Mouse (Mus musculus) adrenal gland, adult 2 months (tissue): ENCODE results near the gene 1700028P14Rik. TPM values are rescaled to one million over a fixed set of nuclear protein-coding genes. Genes with fewer than 3 reads are reported as not detected.
"Not testable (repeated sequence)": the region's sequence is repeated elsewhere in the genome, so short reads cannot be mapped to it uniquely, and the experiment has no call there.

ENCODE experiments used
- DNase-seq: peaks from one replicate; pipeline ENCODE4 v3.0.0; 2021
- long read RNA-seq: library from polyadenylated mRNA; stranded (forward); transcript quantifications from one replicate; pipeline ENCODE4 v2.0.0, GENCODE M21; 2021
- polyA plus RNA-seq: library from polyadenylated mRNA; depleted of rRNA; stranded (reverse); fragments of >200 nt; gene quantifications from 2 replicates; pipeline ENCODE4 v1.2.3, GENCODE M21; 2012; rRNA removed
- total RNA-seq, 2 experiments: library from RNA; stranded (reverse); gene quantifications; 2 replicates each; pipeline ENCODE4 v1.2.3; 2021

Gene 1700028P14Rik
- not detected for total RNA-seq
- not detected in 2 replicates for polyA plus RNA-seq
- long read RNA-seq = 0 reads

DNA sequence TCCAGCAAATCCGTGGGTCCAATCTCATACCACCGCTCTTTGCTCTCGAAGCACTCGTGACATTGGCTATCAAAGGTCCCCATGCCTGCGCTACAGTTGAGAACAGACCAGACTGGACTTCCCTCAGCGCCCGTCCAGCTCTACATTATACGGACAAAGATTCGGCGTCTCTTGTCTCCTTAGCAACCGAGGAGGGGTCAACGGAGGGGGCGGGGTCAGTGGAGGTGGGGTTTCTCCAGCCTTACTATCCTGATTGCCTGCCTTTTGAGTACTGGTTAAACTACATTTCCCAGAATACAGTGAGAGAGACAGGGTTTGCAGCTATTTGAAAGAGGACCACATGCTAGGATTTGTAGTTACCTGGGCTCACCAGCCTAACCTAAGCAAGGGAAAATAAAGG, at the start of gene 1700028P14Rik:
1700028P14Rik (minus strand) TSS at position 169 of the 400 bp plus-strand sequence.
- peak; percentile 64 for DNase-seq

DNA sequence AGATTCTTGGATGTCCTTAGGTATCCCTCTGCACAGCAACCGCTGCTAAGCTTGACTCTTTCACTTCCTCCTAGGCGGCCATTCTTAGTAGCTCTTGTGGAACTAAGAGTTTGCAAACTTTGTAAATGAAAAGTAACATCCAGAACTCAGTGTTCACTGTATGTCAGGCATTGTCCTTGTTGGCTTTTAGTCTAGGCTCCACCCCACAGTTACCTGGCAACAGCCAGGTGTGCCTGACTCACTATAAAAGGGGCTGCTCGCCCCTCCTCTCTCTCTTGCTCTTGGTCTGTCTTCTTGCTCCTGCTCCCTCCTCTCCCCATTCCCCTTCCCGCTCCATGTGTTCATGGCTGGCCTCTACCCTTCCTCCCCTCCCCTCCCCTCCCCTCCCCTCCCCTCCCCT, 46.5 kb upstream of the 1700028P14Rik start:
- DNase-seq = no peak

DNA sequence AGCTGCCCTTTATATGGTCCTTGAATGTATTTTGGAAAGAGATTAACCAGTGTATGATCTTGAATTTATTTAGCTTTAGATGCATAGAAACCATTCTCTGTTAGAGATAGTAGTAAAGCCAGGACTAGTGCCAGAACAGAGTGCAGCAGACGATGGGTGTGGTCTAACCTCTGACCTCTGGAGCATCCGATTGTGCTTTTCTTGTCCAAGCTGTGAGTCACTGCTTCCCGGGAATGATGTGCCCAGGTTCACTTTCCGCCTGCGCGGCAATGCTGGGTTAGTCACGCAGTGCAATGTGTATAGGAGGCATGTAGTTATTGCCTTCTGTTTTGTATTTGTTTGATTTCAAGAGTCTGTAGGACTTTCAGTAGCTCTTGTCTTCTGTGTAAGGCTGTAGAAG, 45.8 kb upstream of the 1700028P14Rik start:
- DNase-seq = peak; percentile 66

DNA sequence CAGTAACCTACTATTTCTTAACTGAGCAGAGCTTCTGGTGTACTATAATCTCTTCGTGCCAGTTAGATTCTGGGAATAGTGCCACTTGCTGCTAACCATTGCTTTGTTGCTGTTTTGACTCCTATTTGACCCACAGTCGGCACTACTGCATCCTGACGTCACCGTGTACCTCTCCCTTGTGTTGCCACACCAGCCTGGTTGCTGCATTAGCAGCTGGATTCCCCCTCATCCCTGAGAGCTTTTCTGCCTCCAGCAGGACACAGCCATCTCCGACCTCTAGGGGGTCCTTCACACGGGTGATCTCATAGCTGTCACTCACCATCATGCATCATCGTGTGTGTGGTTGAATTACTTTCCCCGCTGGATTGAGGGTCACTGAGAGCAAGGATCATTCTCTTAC, 45.2 kb upstream of the 1700028P14Rik start:
- peak; percentile 78 for DNase-seq

DNA sequence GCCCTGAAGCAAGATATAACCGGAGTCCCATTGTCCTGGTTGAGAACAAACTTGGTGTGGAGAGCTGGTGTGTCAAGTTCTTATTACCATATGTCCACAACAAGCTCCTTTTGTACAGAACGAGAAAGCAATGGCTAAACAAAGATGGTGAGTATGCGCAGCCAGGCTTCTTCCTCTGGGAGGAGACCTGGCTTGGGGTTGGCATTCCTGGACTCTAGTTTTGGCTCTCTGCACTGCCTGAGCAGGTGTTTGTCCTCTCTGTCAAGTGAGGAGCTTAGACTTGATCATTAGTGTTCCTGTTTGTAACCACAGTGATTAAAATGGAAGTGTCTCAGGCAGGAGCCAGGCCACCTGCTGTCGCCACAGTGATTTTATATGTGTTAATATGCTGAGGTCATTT, 41.7 kb upstream of the 1700028P14Rik start:
- DNase-seq = no peak

DNA sequence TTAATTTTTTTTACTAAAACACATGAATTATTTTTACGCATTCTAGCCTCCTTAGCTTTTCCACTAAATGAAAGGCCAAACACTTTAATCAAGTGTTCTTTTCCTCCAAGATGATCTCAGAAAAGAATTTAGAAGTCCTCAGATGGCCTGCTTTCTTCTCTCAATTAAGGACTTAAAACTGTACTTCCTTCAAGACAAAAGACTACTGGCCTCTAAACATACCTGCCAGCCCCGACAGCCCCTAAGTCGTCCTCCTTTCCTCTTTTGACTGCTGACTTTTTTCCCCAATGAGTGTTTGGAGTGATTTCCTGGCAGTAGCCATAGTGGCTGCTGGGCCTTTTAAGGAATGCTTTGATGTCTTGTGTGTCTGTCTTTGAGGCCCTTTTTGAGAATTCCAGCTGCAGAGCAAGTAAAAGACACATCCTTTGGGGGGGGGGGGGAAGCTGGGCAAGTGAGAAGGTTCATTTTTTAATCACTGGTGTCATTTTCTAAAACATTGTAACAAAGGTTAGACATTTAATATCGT, 35.9 kb upstream of the 1700028P14Rik start:
- DNase-seq = peak; percentile 16

DNA sequence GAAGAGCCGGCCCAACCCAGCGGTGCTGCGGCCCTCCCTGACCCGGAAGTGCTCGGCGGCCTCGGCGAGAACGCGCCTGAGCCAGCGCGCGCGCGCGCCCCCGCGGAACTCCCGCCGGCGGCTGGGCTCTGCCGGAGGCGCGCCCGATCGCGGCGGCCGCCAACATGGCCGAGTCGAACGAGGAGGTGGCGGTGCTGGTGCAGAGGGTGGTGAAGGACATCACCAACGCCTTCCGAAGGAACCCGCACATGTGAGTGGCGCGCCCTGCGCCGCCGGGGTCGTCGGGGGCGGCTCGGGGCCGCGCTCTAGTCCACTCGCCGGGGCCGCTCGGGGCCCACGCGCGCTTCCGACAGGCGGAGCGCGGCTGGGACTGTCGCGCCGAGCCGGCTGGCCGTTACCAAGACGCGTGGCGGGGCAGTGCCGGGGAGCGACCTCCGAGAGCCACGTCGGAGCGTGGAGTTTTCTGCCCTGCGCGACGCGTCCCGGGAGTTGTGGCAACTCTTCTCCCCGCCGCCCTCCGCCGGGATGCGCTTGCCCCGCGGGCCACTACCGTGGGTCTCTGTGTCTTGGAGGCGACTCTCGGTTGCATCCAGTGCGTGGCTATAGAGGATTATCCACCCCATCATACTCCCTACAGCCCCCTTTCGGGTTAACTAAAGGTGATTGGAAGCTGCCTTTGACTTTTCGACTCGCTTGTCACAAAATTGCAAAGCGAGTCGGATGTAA, 34.8 kb upstream of the 1700028P14Rik start, which contains the start of gene Ptar1:
Ptar1 (plus strand) TSS at position 134 of the 726 bp plus-strand sequence.
- peak; percentile 96 for DNase-seq

DNA sequence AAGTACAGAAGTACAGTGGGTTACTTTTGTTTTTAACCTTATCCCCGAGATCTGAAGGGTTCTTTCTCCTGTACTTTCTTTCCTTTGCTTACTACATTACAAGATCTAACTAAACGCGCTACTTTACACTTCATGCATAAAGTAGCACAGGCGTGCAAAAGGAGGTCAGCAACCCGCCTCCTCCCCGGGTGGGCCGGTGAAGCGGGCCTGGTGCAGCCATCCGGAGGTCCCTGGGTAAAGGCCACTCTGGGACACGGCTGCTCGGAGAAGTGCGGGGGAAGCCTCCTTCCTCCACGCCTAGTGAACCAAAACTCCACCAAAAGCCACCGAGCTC, 34.3 kb upstream of the 1700028P14Rik start:
- no peak for DNase-seq

DNA sequence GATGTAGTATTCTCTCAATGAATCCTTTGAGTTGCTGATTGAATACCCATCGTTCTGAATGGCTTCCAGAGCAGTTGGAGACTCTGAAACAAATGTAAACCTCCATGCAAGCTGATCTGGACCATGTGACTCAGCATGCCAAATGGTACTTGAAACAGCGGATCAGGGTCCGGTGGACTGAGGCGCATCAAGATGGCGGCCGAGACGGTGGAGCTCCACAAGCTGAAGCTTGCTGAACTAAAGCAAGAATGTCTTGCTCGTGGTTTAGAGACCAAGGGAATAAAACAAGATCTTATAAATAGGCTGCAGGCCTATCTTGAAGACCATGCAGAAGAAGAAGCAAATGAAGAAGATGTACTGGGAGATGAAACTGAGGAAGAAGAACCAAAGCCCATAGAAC, 23.0 kb upstream of the 1700028P14Rik start:
- DNase-seq = not testable (repeated sequence)

DNA sequence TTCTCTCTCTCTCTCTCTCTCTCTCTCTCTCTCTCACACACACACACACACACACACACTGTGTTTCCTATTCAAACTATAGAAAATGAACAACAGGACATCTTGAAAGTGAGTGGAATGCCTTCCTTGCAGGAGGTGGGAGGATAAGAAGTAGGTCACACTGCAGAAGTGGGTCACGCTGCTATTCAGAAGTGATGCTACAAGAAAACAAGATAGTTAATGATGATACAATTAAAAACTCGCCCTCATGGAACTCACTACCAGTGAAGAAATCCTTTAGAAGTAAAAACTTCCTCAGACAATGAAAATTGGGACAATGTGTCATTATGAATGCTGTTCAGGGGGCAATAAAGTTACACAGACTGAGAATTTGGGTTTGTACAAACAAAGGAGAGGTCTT, 20.4 kb upstream of the 1700028P14Rik start:
- no peak for DNase-seq

DNA sequence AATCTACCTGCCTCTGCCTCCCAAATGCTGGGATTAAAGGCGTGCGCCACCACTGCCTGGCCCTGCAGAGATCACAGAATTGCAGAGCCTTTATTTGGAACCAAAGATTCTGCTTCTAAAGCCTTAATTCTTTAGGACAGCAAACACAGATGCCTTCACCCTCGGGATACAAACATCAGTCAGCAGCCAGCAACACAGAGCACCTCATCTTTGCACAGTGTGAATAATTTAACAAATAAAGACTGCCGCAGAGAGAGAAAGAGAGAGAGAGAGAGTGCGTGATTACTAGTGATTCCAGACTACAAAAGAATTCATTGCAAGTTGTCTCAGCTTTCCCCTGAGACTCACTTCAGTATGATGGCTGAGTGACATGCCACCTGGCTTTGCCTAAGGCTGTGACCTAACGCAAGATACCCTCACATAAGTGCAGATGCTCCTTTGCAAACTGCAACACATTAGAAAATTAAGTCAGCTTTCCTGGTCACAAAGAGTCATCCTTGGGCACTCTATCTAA, 15.6 kb upstream of the 1700028P14Rik start:
- DNase-seq = no peak

DNA sequence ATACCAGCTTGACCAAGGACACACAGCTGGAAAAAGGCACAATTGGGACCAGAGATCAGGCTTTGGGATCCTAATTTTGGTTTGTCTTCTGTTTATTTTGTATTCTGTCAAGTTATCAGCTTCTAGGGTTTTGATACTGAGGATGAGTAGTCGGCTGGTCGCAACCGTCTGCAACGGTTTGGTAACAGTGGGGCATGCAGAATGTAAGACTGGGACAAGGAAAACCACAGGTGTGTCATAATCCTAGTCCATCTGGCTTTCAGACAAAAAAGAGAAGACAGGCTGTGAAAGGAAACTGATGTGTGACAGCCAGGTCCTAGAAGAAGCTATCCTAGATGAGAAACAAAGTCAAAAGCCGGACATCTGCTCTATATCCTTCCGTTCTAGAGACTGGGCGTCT, 11.5 kb upstream of the 1700028P14Rik start:
- no peak for DNase-seq

DNA sequence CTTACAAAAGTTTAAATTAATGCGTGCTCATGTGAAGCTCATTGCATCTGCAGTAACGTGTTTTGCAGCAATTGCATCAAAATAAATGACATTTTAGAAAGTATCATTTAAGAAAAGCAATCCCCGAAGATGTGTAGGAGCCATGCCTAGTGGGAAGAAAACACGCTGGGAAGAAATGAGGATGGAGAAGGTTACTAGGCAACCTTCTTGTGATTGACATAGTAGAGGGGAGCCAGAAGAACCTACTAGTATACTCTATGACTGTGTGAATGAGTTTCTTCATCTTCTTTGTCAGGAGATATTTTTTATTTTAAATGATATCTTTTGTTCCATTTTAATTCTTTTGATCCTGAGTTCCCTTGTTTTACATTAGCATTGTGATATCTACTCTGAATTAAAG, 5.7 kb upstream of the 1700028P14Rik start:
- no peak for DNase-seq

DNA sequence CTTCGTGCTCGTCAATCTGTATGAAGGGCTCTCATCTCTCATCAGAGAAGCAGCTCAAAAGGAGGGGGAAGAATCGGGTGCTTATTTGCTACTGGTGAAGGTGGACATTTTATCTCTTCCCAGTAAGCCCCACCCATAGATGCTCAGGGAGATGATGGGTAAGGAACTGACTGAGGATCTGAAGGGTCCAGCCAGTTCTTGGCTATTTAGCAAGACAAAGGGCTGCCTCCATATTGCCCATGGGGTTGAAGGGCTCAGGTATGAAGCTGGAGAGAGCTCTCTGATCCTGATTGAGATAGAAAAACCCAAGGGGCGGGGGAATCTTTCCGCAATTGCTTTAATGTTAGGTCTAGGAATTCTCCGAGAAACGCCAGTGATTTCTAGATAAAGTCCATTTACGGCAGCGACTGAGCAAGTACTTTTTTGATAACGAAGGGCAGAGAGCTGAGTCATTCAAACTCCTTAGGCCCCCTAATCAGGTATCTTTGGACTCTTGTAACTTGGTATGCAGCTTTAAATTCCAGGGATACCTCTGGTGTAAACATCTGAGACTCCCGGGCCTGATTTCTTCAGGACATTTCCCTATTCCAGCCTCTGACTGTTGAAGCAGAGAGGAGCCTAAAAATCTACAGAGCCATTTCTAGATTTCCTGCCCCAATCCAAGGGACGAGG, 4.8 kb upstream of the 1700028P14Rik start:
- DNase-seq = no peak

DNA sequence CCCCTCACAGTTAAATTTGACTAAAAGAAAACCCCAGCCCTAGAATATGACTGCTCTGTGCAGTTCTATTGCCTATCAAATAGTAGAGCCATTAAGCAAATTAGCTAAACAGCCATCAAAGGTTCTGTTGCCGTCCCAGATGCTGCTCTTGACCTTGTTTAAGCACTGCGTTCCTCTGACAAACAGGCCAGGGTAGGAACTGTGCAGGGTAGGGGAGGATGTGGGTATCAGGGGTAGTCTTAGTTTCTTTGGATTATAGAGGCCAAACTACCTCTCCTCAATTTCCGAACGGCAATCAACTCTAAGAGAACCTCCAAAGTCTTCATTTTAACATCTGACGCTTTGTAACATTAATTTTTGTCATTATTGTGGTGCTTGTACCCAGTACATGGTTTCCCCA, 542 bp upstream of the 1700028P14Rik start:
- DNase-seq = no peak

DNA sequence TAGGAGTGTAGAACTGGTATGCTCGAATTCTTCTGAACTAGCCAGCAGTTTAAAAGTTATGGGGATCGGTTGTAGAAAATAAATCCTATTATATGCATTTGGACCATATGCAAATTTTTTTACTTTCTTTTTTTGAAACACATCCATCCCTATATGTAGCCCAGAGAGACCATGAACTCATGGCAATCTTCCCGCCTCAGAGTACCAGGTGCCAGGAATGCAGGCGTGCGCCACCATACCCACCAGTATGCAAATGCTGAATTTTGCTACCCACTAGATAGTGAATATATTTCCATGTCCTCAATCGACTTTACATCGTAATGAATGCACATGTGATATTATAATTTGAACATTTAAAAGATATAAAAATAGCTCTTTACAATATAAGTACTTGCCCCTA, 5.3 kb downstream of the 1700028P14Rik start:
- no peak for DNase-seq

DNA sequence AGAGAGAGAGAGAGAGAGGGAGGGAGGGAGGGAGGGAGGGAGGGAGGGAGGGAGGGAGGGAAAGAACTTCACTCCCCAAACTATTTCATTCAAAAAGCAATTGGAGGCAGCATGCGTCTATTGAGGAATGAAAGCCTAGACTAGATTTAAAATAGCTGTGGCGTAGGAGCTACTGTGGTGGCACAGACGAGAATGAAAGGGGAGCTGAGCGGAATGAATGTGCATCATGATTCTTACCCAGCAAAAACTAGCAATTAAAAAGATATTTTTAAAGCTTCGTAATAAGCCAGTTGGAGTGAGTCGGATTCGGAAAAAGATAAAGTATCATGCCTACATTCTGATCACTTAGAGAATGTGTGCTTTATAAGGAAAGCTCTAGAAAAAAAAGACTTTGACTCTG, 7.3 kb downstream of the 1700028P14Rik start:
- DNase-seq = no peak

DNA sequence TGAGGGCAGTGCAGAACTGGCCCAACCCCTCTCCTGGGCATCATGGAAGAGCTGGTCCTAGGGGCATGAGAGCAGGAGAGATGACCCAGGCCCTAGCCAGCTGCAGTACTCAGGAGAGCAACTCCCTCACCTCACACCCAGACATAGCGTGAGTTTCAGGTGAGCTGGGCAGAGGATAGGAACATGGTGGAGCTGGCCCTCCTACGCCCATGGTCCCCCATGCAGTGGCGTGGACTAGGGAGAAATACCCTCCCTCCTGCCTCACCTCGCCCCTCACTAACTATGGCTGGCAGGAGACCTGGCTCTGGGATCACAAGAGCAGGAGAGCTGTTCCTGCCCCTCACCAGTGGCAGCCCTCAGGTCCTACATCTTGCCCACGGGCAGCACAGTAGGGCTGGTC, 8.8 kb downstream of the 1700028P14Rik start:
- no peak for DNase-seq

DNA sequence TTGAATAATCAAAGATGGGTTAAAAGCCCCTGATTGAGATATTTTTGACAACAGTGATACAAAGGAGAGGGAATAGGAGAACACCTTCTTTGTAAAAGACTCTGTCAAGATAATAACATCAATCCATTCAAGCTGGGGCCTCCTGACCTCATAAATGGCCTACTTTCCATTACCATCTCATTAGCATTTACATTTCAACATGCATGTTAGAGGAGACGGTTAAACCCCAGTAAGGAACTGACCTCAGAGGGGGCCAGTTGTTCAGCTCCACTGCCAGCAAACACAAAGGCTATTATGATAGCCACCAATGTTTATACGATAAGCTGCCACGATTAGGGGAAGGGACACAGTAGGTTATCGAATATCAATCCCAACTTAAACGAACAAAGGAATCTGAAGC, 15.8 kb downstream of the 1700028P14Rik start:
- DNase-seq = no peak

DNA sequence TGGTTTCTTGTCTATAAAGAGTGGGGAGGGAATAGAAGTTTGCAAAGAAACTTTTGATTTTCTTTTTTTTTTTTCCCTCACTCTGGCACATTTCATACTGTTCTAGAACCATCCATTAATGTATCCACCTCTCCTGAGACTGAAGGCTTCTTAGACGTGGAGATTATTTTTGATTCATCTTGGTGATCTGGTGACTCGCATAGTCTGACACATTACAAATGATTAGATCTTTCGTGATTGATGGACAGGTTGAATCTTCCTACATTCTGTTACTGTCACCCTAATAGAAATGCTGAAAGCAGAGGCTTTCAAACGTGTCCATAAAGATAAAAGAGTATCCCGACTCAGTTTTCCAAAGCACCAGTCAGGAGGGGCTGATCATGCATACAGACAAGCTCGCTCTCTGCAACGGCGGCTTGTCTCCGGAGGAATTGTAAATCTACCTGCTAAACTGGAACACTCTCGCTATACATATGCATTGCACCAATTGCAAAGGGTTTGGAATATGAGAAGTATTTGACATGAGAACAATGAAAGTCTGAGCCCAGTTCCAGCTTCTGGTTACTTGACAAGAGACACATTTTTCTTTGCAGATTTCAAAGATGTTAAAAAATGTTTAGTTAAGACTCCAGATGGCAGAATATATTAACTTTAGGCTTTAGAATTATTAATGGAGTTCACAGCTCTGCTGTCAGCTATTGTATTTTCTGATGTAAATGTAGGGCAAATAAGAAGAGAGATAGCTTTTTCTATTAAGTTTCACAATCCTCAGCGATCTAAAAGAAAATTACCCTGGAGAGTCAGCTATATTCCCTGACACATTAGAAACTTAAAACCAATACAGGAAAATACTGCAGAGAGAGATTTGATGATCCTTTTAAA, 20.8 kb downstream of the 1700028P14Rik start:
- no peak for DNase-seq

DNA sequence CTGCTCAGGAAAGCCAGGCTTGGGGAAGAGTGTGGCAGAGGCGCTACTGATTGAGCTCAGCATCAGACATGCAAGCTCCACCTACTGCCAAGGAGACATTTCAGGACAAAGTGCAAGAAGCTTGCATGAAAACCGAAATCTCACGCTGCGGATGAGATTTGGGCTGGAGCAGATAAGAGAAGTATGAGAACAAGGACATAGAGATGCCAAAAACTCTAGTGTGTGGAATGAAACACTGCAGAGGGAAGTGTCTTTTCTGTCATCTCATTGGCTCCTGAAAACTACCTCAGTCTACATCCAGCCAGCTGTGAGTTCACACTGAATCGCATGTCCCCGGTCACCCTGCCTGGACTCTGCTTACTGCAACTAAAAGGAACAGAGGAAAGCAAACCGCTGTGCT, 38.3 kb downstream of the 1700028P14Rik start:
- no peak for DNase-seq

DNA sequence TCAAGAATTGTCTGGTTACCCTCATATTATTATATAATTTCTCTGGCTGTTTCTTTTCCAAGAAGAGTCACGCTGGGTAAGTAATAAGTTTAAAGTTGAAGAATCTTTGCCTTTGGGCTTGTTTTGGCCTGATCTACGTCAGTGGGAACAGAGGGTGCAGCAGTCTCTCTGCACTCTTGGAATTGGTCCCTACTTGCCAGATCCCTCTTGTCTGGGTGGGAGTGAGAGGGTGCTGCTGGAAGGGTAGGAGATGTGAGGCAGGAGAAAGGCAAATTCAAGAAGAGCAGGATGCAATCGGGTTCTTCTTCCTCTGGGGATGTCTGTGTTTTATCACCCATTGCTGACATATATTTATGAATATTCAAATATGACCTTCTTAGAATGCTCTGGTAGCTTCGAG, 42.9 kb downstream of the 1700028P14Rik start:
- DNase-seq = no peak
